Mouse (Mus musculus): ENCODE results near the gene Gpr18.

DNA sequence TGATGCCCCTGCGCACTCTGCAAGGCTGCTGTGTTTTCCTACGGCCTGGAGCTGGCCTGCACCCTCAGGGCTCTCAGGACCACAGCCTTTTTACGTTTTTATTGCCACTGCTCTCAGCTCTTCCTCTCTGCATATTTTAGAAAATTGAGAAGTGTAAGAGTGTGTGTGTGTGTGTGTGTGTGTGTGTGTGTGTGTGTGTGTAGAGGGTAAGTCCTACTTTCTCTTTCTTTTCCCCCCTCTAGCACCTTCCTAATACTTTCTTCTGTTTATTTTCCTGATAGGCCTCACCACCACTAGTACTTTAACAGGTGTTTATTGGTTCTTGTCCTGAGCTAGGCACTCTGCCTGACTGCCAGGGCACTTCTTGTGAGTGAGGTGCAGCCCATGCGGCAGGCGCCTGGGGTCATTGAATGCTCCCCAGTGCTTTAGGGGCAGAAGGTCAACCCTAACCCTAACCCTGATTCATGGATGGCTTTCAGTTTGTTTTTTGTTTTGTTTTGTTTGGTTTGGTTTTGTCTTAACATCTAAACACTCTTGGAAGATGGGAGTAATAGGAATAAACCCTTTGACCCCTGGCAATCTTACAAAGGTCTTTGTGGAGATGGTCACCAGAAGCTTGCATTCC is 21.0 kb downstream of the Gpr18 start:
- no peak for TF ChIP-seq CTCF (IDR thresholded peaks at IDR 0.05; ENCODE audit: insufficient read depth, low read length)
- TF ChIP-seq POLR2A (IDR thresholded peaks at IDR 0.05; ENCODE audit: borderline replicate concordance, extremely low read depth, low read depth, low read length) = no peak
